Mouse (Mus musculus) adrenal gland, adult 8-10 months (tissue): ENCODE measurements around the gene Hnrnpa3. TPM values are rescaled to one million over a fixed set of nuclear protein-coding genes. Genes with fewer than 3 reads are reported as not detected.
"Not testable (repeated sequence)": the region's sequence is repeated elsewhere in the genome, so short reads cannot be mapped to it uniquely, and the experiment has no call there.

Experiments used
- DNase-seq: peaks from one replicate; pipeline ENCODE4 v3.0.0; 2022
- total RNA-seq, 4 experiments: library from RNA; stranded (reverse); gene quantifications; 2 replicates each; pipeline ENCODE4 v1.2.4; 2022

The Hnrnpa3 gene
- total RNA-seq, 4 experiments from 2014 or later, result 269 to 378 (median 343) TPM

DNA sequence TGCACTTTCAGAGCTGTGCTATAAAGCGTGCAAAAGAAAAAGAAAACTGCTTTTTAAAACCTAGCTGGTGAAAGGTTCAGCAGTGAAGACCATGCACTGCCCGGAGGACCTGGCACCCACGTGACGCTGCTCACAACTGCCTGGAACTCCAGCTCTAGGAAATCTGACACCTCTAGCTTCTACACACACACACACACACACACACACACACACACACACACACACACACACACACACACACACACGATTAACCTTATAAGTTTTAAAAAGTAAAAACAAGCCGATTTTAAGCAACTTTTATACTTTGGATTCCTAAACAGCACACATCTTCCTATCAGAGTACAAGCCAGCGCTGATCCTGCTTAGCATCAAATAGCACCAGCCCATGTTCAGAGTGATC lies 22.4 kb downstream of the Hnrnpa3 start:
- DNase-seq, result no peak

DNA sequence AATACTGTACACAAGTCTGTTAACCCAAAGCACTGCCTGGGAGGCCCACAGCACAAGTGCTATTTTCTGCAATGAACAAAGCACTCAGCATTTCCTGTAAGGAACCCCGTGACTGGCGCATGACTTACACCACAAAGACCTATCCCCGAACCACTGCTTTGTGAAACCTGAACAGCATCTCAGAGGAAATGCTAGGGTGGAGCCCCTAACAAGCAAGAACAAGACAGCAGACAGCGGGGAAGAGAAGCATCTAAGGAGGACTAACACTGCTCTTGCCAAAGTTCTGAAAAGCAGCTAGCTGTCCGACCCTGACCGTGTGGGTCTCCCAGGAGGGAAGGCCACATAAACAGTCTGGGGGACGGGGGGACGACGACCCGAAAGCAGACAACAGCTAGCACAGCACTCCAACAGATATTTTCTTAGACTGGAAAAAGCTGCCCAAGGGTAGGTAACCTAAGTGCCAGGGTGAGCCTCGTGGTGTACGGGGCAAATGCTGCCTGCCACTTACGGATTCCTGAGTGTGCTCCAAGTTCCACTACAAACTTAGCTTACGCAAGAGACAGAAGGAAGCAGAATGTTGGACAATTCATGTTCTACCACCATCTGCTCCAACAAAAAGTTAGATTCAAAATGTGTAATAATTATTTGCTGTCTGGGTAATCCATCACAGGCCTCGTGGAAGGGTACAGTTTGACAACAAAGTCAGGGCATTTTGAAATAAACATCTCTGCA lies 24.1 kb downstream of the Hnrnpa3 start:
- DNase-seq, result peak; percentile 47

DNA sequence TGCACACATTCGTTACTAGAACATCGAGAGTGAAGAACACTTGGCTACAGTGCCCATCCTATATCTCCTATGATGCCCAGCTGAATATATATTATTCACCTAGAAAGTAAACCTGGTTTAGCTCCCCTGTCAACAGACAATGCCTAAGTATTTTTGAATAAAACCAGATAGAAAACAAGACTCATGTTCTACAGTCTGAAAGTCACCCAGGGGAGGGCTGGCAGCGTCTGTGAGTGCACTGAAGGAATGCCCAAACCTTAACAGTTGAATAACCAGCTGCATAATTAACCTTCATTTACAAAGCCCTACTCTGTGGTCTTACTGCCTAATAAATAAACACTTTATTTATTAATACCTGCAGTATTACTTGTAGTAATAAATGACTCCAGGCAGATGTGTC lies 25.5 kb downstream of the Hnrnpa3 start:
- DNase-seq, result no peak

DNA sequence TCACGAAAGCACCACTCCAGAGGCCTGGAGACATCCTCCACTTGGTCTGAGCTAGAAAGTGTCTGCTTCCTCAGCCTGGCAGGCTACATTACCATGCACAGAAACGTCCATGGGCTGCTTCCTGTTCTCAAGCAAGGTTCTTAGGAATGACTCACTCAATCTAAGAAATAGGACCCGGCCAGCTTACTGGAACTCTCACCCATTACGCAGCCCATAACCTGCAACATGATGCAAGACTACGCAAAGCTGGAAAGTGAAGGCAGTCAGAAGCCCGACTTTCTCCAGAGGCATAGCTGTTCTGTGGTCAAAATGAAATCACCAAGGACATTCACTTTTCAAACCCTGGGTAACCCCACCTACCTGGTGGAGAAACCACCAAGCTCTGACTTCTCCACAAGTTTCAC lies 26.4 kb downstream of the Hnrnpa3 start:
- peak; percentile 67 for DNase-seq

DNA sequence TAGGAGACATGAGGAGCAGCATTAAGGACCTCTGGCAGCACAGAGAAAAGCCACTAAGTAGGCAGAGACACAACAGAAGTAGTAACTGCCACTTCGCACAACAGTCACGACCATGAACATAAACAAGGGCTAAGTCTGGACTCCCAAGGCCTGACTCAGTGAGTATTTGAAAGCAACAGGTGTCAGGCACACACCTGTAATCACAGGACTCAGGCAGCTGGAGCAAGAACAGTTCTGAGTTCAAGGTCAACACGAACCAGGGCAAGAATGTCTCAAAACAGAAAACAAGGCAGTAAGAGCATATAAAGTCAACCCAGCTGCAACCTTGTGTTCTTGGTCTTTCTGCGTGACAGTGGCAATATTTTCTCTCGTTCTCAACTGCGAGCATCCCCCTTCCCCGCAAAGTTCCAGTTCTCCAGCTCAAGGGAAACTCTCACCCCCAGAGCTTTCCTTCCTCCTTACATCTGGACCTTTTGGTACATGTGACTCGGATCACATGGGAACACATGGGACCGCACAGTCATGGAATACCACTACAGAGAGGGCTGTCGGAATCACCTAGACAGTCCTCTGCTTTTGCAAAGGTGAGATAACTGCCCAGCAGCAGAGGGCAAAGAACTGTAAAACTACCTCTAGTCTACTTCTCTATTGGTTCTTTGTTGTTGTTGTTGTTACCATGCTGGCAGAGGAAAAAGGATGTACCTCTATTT lies 28.1 kb downstream of the Hnrnpa3 start:
- DNase-seq, result no peak

DNA sequence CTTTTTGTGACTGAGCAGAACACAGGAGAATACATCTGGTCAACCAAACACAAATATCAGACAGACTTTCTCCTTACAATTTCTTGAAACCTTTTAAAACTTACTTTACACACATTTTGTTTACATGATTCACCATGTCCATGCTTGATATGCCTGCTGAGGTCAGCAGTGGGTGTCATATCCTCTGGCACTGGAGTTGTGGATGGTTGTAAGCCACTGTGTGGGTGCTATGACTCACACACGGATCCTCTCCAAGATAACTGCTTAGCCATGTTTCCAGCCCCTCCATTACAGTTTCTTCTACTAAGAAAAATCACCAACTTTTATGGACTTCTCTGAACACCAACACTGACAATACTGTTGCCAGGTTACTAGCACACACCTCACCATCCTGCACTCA lies 29.8 kb downstream of the Hnrnpa3 start:
- DNase-seq, result no peak

DNA sequence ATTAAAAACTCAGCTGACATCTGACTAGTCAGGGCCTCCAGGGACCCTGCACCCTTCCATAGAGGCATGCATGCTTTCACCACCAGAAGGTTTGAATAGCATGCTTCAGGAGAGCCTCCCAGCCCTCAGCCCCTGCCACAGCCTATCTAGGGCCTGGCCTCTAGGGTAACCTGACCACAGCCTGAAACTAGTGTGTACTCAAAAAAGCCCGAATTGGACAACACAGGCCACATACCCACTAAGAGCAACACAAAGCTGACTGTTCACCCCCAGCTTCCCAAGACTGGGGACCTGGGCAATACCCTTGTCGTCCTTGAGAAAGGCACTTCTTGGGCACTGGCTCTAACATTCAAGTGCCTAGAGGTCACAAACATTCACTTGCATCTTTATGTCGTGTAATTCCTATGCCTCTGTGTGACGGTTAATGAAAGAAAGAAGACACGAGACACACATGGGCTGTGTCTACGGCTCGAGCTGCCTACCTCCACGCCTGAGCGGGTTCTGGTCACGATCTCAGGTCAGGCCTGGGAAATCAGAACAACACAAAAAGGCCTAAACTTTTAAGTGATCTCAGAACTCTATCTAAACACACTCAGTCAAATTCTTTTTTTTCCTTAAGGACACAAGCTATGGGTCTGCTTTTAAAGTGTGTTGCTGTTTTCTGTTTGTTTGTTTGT lies 30.6 kb downstream of the Hnrnpa3 start:
- DNase-seq, result no peak

DNA sequence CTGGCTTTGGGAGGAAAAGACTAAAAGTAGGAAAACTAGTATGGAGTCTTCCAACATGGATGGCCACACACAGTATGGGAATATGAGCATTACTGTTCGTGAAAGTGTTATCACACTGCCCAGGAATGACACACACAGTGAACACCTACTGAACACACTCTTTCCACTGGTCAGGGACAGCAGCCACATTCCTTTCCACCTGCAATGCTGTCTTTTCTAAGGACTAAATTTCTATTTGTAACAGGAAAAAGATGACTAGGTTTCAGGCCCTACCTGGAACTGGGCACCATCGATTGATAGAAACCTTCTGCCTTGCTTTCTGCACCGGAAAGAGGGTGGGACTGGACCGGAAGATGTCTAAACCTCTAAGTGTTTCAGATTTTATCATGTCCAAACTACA lies 31.6 kb downstream of the Hnrnpa3 start:
- no peak for DNase-seq

DNA sequence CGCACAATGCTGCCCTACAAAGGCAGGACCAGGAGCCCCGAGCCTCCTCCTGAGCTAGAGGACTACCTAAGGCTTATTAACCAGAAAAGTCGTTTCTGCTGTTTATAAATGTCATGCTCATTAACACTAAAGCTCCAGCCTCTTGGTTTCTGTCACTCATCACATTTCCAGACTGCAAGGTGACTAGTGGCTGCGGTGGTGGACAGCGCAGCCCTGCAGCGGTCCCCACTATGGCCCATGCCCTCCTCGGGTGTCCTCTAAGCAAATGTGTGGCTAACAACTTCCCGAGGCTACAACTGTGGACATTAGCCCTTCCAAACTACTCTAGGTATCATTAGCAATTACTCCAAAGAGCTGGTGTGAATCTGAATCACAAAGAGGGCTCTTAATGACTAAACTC lies 32.3 kb downstream of the Hnrnpa3 start:
- DNase-seq, result no peak

DNA sequence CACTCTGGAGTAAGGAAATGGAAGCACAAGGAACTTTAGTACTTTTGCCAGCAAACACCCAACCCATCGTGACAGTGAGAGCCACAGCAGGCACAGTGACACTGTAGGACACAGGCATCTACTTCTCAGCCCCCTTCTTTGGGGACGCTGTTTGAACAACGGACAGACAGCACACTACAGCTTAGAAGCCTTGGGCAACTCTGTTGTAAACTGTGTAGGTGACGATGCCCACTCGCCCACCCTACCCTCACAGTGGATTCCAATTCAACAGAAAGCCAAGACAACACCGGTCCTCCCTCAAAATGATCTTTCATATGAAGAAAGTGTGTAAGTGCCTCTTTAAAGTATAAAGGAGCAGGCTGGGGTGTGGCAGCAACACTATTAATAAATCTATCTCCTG lies 33.3 kb downstream of the Hnrnpa3 start:
- no peak for DNase-seq

DNA sequence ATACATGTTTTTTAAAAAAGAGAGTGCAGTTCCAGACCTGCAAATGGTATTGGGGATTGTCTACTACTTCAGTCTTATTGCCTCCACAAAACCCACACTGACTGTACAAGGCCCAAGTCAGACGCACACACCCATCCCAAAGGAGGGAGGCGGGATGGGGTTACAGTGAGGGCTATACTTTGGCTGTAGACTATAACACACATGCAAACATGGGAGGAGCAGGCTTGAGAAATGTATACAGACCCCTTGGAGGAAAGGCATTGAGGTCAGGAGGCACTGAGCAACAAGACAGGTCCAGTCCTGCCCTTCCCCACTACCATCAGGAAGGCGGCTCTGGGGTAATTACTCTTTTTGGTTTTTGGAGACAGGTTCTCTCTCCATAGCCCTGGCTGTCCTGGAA lies 35.9 kb downstream of the Hnrnpa3 start:
- not testable (repeated sequence) for DNase-seq

DNA sequence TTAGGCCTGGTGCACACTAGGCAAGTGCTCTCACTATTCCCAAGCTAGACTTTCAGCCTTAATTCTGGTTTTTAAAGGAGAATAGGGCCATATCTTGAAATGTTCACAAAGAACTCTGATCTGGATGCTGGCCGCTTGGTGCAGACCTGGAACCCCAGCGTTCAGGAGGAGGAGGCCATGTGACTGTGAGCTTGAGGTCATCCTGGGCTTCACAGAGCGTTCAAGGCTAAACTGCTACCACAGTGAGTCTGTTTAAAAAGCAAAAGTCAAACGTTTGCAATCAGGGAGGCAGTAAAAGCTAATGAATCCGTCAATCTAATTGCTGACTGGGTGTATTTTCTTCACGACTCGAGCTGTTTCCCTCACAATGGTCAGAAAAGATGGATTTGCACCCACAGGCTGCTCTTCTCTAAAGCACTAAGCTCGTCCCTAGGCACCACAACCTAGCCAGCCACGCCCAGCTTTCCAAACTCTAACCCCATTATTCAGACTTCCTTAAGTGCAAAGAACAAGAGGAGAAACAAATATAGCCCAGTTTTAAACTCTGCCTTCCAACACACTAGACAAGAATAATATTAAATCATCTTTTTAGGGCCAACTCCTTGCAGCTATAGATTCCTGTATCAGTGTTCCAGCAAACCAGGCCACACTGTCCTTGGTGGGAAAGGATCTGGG lies 36.8 kb downstream of the Hnrnpa3 start:
- no peak for DNase-seq

DNA sequence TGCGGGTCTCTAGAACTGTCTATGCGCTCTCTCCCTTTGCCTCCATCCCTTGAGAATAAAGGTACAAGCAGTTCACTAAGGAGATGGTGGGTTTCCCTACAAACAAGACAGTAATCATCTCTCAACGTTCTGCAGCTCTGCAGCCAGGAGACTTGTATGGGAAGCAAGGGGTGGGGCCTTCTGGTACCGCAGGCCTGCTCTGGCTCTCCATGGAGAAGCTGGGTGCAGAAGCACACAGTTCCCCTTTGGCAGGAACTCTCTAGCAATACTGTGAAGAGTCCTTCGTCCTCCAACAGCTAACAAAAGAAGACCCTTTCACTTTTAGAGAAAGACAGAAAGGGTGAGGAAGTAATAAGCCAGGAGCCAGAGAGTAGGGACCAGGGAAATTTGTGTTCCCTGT lies 37.3 kb downstream of the Hnrnpa3 start:
- DNase-seq, result no peak

DNA sequence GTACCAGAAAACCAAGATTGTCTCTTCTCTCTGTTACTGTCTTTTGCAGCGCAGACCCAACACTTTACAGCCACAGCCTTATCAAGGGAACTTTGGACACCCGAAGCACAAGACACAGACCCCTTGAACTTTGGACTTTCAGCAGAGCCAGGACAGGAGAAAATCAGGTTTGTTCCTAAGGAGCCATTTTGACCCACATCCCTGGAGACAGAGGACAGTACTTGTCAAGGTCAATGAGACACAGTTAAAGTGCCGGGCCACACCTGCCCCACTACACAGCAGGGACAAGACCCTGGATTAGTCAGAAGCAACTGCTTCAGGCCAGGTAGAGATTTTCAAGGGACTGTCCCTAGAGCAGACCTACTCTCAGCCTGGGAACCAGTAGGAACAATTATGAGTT lies 38.2 kb downstream of the Hnrnpa3 start:
- no peak for DNase-seq

DNA sequence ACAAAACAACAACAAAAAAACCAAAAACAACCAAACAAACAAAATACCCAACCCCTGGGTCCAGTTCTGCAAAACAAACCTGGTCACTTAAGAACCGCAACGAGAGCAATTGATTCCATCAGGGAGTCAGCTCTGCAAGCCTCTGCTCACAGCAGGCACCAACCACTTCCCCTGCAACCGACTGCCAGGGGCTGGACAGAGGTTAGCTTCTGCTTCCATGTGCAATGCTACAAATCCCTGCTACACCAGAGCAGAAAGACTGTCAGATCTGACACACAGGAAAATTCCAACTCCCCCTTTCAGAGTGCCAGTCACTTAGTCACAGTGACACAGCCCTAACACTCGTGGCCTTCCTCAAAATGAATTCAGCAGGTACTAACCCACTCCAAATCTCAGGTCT lies 38.9 kb downstream of the Hnrnpa3 start:
- DNase-seq, result no peak

DNA sequence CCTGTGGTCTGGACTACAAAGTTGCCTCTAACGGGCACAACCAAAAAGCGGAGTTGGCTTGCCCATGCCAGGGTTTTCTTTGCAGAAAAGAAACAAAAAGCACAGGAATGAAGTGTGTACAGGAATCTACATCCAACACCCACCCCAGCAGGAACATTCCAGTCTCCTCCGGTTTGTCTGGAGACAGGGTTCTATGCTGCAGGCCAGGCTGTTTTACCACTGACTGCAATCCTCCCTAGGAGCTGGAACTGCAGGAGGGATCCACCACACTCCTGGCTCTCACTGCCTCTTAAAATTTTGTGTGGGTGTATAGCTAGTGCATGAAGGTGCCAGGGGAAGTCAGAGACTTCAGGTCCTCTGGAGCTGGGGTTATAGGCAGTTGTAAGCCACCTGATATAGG lies 39.8 kb downstream of the Hnrnpa3 start:
- no peak for DNase-seq

DNA sequence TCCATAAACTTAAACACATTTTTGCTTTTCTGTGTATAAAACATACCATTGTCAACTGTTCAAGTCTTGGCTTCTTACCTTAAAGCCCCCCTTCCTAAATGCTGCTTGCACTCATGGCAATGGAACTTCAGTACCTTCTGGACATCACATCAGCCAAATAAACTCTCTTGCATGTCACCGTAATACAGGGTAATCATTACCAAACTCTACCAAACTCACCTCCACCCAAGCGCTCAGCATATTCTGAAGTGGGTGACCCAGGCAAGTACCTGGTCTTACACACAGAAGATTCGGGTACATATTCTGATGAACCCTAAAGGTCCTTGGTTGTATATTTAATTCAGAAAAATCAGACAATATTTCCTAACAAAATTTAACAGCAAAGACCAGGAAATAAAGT lies 41.5 kb downstream of the Hnrnpa3 start:
- no peak for DNase-seq

DNA sequence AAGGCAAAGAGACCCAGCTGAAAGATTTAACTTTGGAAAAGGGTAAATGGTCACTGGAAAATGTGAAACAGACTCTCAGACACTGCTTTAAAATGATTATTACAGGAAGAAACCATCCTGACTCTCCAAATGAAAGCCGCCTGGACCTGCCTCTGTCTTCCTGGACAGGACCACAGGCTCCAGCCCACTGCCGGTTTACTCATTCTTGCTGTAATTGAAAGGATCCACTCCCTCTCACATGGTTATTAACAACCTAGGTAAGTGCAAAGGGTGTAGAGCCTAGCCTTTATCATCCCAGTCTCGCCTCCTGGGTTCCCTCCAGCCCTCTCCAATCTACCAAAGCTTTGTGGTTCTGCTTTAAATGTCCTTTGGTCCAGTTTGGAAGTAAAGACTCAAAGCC lies 42.1 kb downstream of the Hnrnpa3 start:
- DNase-seq, result no peak

DNA sequence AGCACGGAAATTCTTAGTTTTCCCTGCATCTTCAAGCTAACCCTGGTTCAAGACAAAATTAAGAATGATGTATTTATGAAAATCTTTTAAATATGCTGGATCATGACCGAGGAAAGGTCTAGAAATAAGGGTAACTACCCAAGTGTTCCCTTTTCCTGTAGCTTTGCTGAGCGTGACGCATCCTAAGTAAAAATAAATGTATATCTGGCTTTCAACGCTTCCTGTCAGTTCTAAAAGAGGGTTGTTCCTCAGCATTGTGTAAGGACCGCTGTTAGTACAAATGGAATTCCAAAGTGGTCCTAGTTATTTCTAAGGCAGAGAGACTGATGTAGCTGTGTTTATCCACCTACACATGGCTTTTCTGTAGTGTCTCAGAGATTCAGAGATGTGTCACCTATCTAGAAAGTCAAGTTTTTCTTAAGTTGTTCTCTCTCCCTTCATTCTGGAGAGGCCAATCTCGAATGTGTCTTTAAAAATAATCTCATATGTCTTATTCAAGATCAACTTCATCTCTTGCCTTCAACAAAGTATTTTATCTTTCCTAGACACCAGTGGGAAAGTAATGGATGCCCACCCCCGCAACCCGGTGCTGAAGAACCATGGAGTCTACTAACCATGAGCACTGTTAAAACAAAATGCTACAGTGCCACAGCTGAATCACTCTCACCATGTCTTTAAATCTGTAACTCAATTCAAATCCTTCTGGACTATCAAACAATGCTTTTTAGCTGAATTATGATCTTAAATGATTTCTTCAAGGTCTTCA lies 42.9 kb downstream of the Hnrnpa3 start:
- DNase-seq, result no peak

DNA sequence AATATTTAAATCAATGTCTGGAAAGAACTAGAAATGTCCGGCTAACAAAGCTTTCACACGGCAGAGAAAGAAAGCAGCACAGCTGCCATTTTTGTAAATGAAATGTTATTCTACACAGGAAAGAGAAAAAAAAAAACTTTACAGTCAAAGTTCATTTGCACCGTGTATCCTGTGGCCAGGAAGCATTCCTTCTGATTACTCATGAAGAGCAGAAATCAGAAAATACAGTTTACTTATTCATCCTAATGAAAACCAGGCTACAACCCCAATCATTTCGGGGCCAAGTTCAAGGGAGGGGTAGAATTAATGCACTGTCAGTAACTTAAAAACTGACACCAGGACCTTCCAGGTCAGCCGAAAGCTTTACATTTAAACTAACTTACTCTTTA lies 43.5 kb downstream of the Hnrnpa3 start:
- DNase-seq, result no peak

DNA sequence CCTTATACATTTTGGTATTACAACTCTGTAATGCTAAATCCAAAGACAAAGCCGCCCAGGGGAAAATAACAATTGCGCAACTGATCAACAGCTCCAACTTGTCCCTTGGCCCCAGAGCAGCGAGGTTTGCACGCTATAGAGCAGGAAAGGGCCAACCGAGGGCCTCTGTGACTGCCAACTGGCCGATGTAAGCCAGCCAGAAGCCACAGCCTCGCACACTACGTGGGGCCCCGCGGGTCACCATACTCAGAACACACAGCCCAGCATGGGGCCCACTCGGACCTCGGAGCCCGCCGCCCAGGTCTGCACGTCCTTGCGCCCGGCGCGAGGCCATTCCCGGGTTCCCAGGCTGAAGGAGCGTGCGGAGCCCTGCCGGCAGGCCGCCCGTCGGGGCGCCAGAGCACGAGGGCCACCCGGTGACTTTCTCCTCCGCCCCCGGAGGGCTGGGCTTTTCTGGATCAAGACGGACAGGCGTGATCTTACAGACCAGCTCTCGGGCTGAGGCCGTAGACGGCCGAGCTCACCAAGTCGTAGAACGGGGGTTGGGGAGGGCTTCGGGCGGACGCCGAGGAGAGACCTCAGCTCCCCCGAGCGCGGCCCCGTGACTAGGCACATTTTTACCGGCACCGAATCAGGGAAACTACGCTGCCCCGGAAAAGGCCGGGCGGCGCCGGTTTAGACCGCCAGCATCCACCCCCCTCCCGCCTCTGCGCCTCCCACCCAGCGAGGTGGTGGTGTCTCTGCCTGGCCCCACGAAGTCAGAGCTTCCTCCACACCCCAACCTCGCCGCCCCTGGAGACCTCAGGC lies 44.5 kb downstream of the Hnrnpa3 start:
- peak; percentile 92 for DNase-seq
